Mouse (Mus musculus): Measurements from ENCODE around the gene Spred1. TPM values are rescaled to one million over a fixed set of nuclear protein-coding genes. Genes with fewer than 3 reads are reported as not detected.

Spred1 gene
- total and polyA plus RNA-seq, 2 experiments from 2014 or later, result 11.3 to 66.9 TPM

- WGBS, result 28% methylated on average over 2 of the region's 2 CpGs
- Histone ChIP-seq H3K36me3 (ENCODE audit: insufficient read depth) (no peaks in the 10 kb centered on the region), H3K27ac (ENCODE audit: low read depth, low read length) (no peak overlapping the region), H3K9me3 (ENCODE audit: low read length) (no peaks in the 10 kb centered on the region), H3K4me3 (ENCODE audit: low read depth, low read length) (no peak overlapping the region), H3K4me1 (ENCODE audit: insufficient read depth) (no peaks in the 10 kb centered on the region), H3K9ac (no peak overlapping the region), H3K4me2 (ENCODE audit: low read depth) (no peak overlapping the region), H3K27me3 (ENCODE audit: insufficient read depth, low read length) (no peaks in the 10 kb centered on the region)
- no peak for DNase-seq
- ATAC-seq, result no peak
- no peak for TF ChIP-seq CTCF (IDR thresholded peaks at IDR 0.05; ENCODE audit: low read depth)
Observed at GRCm38 (mm10) chr2:117195151-117195550, 74.0 kb downstream of the Spred1 start.

GRCm38 (mm10) chr2:117195578-117195977 is 74.4 kb downstream of the Spred1 start:
- Histone ChIP-seq H3K9me3 (ENCODE audit: low read length) (no peaks in the 10 kb centered on the region), H3K27me3 (ENCODE audit: insufficient read depth, low read length) (no peaks in the 10 kb centered on the region), H3K9ac (no peak overlapping the region), H3K4me2 (ENCODE audit: low read depth) (no peak overlapping the region), H3K4me1 (ENCODE audit: insufficient read depth) (no peaks in the 10 kb centered on the region), H3K4me3 (ENCODE audit: low read depth, low read length) (no peak overlapping the region), H3K36me3 (ENCODE audit: insufficient read depth) (no peaks in the 10 kb centered on the region), H3K27ac (ENCODE audit: low read depth, low read length) (no peak overlapping the region)
- 66% methylated on average over 7 of the region's 7 CpGs for WGBS
- DNase-seq (no peak), ATAC-seq (no peak)
- no peak for TF ChIP-seq CTCF (IDR thresholded peaks at IDR 0.05; ENCODE audit: low read depth)

GRCm38 (mm10) chr2:117200869-117201338 is 79.7 kb downstream of the Spred1 start:
- H3K36me3 ChIP-seq (ENCODE audit: insufficient read depth), result no peaks in the 10 kb centered on the region
- no peaks in the 10 kb centered on the region for H3K4me1 ChIP-seq (ENCODE audit: insufficient read depth)
- H3K4me2 ChIP-seq (ENCODE audit: low read depth), result no peak overlapping the region
- ATAC-seq (peak; percentile 56), DNase-seq (no peak)
- TF ChIP-seq CTCF (IDR thresholded peaks at IDR 0.05; ENCODE audit: low read depth), result no peak
- 21% methylated on average over 9 of the region's 9 CpGs for WGBS
- H3K9ac ChIP-seq, result no peak overlapping the region
- no peaks in the 10 kb centered on the region for H3K9me3 ChIP-seq (ENCODE audit: low read length)
- no peak overlapping the region for H3K4me3 ChIP-seq (ENCODE audit: low read depth, low read length)
- H3K27me3 ChIP-seq (ENCODE audit: insufficient read depth, low read length), result no peaks in the 10 kb centered on the region
- H3K27ac ChIP-seq (ENCODE audit: low read depth, low read length), result no peak overlapping the region

GRCm38 (mm10) chr2:117203350-117203749 is 82.2 kb downstream of the Spred1 start:
- H3K27ac ChIP-seq (ENCODE audit: low read depth, low read length), result no peak overlapping the region
- no peak for ATAC-seq
- H3K4me3 ChIP-seq (ENCODE audit: low read depth, low read length), result no peak overlapping the region
- H3K9ac ChIP-seq, result no peak overlapping the region
- no peaks in the 10 kb centered on the region for H3K9me3 ChIP-seq (ENCODE audit: low read length)
- no peak for DNase-seq
- TF ChIP-seq CTCF (IDR thresholded peaks at IDR 0.05; ENCODE audit: low read depth), result no peak
- no peaks in the 10 kb centered on the region for H3K36me3 ChIP-seq (ENCODE audit: insufficient read depth)
- no peaks in the 10 kb centered on the region for H3K4me1 ChIP-seq (ENCODE audit: insufficient read depth)
- WGBS, result 67% methylated on average over 5 of the region's 5 CpGs
- H3K27me3 ChIP-seq (ENCODE audit: insufficient read depth, low read length), result no peaks in the 10 kb centered on the region
- no peak overlapping the region for H3K4me2 ChIP-seq (ENCODE audit: low read depth)

GRCm38 (mm10) chr2:117204534-117204933 is 83.4 kb downstream of the Spred1 start:
- WGBS, result 69% methylated on average over 3 of the region's 3 CpGs
- Histone ChIP-seq H3K4me1 (ENCODE audit: insufficient read depth) (no peaks in the 10 kb centered on the region), H3K9ac (no peak overlapping the region), H3K27me3 (ENCODE audit: insufficient read depth, low read length) (no peaks in the 10 kb centered on the region), H3K9me3 (ENCODE audit: low read length) (no peaks in the 10 kb centered on the region), H3K36me3 (ENCODE audit: insufficient read depth) (no peaks in the 10 kb centered on the region), H3K4me3 (ENCODE audit: low read depth, low read length) (no peak overlapping the region), H3K27ac (ENCODE audit: low read depth, low read length) (no peak overlapping the region), H3K4me2 (ENCODE audit: low read depth) (no peak overlapping the region)
- no peak for TF ChIP-seq CTCF (IDR thresholded peaks at IDR 0.05; ENCODE audit: low read depth)
- no peak for ATAC-seq
- no peak for DNase-seq

- no peak overlapping the region for H3K4me3 ChIP-seq (ENCODE audit: low read depth, low read length)
- no peak overlapping the region for H3K9ac ChIP-seq
- no peak for DNase-seq
- WGBS, result 91% methylated on average over 6 of the region's 6 CpGs
- TF ChIP-seq CTCF (IDR thresholded peaks at IDR 0.05; ENCODE audit: low read depth), result no peak
- H3K9me3 ChIP-seq (ENCODE audit: low read length), result no peaks in the 10 kb centered on the region
- H3K36me3 ChIP-seq (ENCODE audit: insufficient read depth), result no peaks in the 10 kb centered on the region
- H3K4me1 ChIP-seq (ENCODE audit: insufficient read depth), result no peaks in the 10 kb centered on the region
- ATAC-seq, result no peak
- no peak overlapping the region for H3K27ac ChIP-seq (ENCODE audit: low read depth, low read length)
- H3K27me3 ChIP-seq (ENCODE audit: insufficient read depth, low read length), result no peaks in the 10 kb centered on the region
- no peak overlapping the region for H3K4me2 ChIP-seq (ENCODE audit: low read depth)
Observed at GRCm38 (mm10) chr2:117205066-117205465, 83.9 kb downstream of the Spred1 start.

- Histone ChIP-seq H3K9ac (no peak overlapping the region), H3K27ac (ENCODE audit: low read depth, low read length) (no peak overlapping the region), H3K4me2 (ENCODE audit: low read depth) (0 out of 2 replicates have a peak overlapping the region, but pooled peaks have one; percentile 13), H3K36me3 (ENCODE audit: insufficient read depth) (no peaks in the 10 kb centered on the region), H3K9me3 (ENCODE audit: low read length) (no peaks in the 10 kb centered on the region), H3K4me3 (ENCODE audit: low read depth, low read length) (no peak overlapping the region), H3K27me3 (ENCODE audit: insufficient read depth, low read length) (no peaks in the 10 kb centered on the region), H3K4me1 (ENCODE audit: insufficient read depth) (peaks cover 6% of the 10 kb centered on the region; the same call in 1 of the 2 replicates)
- ATAC-seq (peak; percentile 94), DNase-seq (peak; percentile 51)
- WGBS, result 4% methylated on average over 6 of the region's 6 CpGs
- TF ChIP-seq CTCF (IDR thresholded peaks at IDR 0.05; ENCODE audit: low read depth), result no peak
Observed at GRCm38 (mm10) chr2:117210416-117211085, 89.4 kb downstream of the Spred1 start.
